Mouse (Mus musculus): Measurements from ENCODE around the gene Prr5l.

DNA sequence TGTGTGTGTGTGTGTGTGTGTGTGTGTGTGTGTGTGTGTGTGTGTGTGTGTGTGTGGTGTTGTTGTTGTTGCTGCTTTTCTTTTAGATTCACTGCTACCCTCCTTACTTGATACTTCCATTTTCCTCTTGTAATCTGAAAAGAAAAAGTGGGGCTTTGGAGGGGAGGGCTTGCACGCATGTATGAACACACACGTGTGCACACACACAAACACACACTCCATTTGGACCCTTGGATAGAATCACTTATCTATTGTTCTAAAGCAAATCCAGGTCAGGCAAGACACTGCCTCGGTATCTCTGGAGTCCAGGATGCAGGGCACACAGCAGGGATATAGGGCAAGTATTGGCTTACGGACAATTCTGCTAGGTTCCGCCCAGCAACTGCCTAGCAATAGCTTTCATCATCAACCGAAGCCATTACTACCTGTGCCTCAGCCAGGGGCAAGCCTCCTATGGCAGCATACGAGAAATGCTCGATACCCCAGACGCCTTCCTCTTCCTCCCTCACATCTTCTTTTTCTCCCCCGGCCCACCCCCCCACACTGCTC, 159.4 kb downstream of the Prr5l start:
- TF ChIP-seq CTCF (IDR thresholded peaks at IDR 0.05; ENCODE audit: low read depth, low read length) (no peak), POLR2A (IDR thresholded peaks at IDR 0.05; ENCODE audit: borderline replicate concordance, low read depth, low read length) (no peak)

Measured in bone marrow macrophage, adult 2 months (primary cell).